Mouse (Mus musculus) hindbrain, embryonic 13.5 days (tissue): ENCODE measurements around the gene Phyhd1. TPM values are rescaled to one million over a fixed set of nuclear protein-coding genes. Genes with fewer than 3 reads are reported as not detected.
A peak's percentile ranks its signal among the peaks of the same experiment; 100 is the strongest.

Source experiments
- ATAC-seq: fragments of 200-750 bp; cut with Nextera tagmentation; 2 replicates; pipeline ENCODE4 v1.8.0; 2017; ENCODE audit warnings: moderate TSS enrichment; ENCODE audit not compliant: low FRiP score
- H3K27ac ChIP-seq: fragments of 300-500 bp; sonication (generic); 2 replicates; pipeline ENCODE4 v1.5.1; 2015; ENCODE audit warnings: inconsistent platforms, mild to moderate bottlenecking, moderate library complexity
- H3K27me3 ChIP-seq: fragments of 300-500 bp; sonication (generic); 2 replicates; pipeline ENCODE4 v1.6.1; 2015; ENCODE audit warnings: mild to moderate bottlenecking, inconsistent platforms
- H3K36me3 ChIP-seq: fragments of 300-500 bp; sonication (generic); 2 replicates; pipeline ENCODE4 v1.6.1; 2015; ENCODE audit warnings: mild to moderate bottlenecking, inconsistent platforms
- H3K4me1 ChIP-seq: fragments of 300-500 bp; sonication (generic); replicated peaks from 2 replicates; pipeline ENCODE4 v1.6.1; 2015; ENCODE audit warnings: inconsistent platforms
- H3K4me2 ChIP-seq: fragments of 300-500 bp; sonication (generic); 2 replicates; pipeline ENCODE4 v1.6.1; 2015; ENCODE audit warnings: inconsistent platforms, mild to moderate bottlenecking, moderate library complexity
- H3K4me3 ChIP-seq: fragments of 300-500 bp; sonication (generic); 2 replicates; pipeline ENCODE4 v1.5.1; 2015; ENCODE audit warnings: mild to moderate bottlenecking, inconsistent platforms
- H3K9ac ChIP-seq: fragments of 300-500 bp; sonication (generic); 2 replicates; pipeline ENCODE4 v1.6.1; 2015; ENCODE audit warnings: mild to moderate bottlenecking, inconsistent platforms
- H3K9me3 ChIP-seq: fragments of 300-500 bp; sonication (generic); 2 replicates; pipeline ENCODE4 v1.6.1; 2016; ENCODE audit warnings: inconsistent platforms
- WGBS: fragments of 180-500 bp; shearing (Covaris S2); methylation state at CpG from one replicate; pipeline ENCODE4 v1.1.7; 2015; 5-methylcytosine and 5-hydroxymethylcytosine counted together
- polyA plus RNA-seq: library from polyadenylated mRNA; unstranded; fragments of >200 nt; fragmentation: Nextera tagmentation; extraction: Ambion mirVana; gene quantifications from 2 replicates; pipeline ENCODE4 v1.2.1, GENCODE M21; 2015

The Phyhd1 gene
- 6.5 and 8.3 TPM in 2 replicates for polyA plus RNA-seq

DNA sequence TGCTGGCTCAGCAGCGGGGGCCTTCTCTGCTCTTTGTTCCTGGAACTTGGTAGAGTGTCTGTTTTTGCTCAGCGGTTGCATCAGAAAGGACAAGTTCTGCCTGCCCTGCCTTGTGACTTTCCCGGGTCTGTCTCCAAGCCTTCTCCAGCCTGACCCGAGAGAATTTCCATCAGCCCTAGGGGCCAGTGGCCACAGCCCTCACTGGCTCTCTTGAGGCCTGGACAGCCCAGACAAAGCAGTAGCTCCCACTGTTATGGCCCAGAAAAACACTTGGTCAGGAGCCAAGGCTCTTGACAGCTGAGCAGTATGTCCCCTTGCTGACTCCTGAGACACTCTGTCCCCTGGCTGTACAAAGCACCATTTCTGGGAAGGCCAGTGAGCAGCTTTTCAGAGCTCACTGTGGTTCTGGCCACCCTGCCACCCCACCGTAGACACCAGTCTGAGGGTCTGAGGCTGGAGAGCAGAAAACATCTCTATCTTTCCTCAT lies at the start of gene Phyhd1:
TSS of gene Phyhd1 (plus strand) at position 437 of the 487 bp plus-strand sequence.
- Histone ChIP-seq H3K9me3 (no peaks in the 10 kb centered on the region), H3K27ac (peak within 1 kb of the TSS; percentile 82), H3K9ac (peak within 1 kb of the TSS; percentile 8; the same call in 1 of the 2 replicates), H3K27me3 (no peaks in the 10 kb centered on the region), H3K4me2 (no peak within 1 kb of the TSS), H3K4me1 (peaks cover 57% of the 10 kb centered on the region), H3K36me3 (peaks cover 53% of the 10 kb centered on the region), H3K4me3 (no peak within 1 kb of the TSS)
- WGBS = 37% methylated on average over 5 of the region's 5 CpGs
- no peak for ATAC-seq

DNA sequence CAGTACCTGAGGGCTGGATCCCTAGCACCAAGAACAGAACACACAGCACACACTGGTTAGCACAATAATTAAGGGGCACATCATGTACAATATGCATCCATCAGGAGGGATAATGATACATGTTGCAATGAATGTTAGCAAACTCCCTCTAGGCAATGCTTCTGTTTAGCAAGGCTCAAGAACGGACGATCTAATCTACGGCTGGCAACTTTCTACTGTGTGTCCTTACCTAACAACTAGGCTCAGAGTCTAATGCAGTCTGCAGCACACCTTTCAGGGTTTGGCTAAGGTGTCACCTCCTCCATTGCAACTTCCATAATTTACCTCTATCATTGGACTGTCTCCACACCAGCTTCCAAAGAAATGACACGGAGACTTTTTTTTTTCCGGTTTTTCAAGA lies 49.7 kb upstream of the Phyhd1 start:
- H3K27ac ChIP-seq = no peak overlapping the region
- no peak overlapping the region for H3K9ac ChIP-seq
- H3K36me3 ChIP-seq = no peaks in the 10 kb centered on the region
- H3K27me3 ChIP-seq = no peaks in the 10 kb centered on the region
- WGBS = 99% methylated on average over 5 of the region's 5 CpGs
- no peak for ATAC-seq
- H3K9me3 ChIP-seq = no peaks in the 10 kb centered on the region
- no peak overlapping the region for H3K4me2 ChIP-seq
- H3K4me1 ChIP-seq = no peaks in the 10 kb centered on the region
- H3K4me3 ChIP-seq = no peak overlapping the region

DNA sequence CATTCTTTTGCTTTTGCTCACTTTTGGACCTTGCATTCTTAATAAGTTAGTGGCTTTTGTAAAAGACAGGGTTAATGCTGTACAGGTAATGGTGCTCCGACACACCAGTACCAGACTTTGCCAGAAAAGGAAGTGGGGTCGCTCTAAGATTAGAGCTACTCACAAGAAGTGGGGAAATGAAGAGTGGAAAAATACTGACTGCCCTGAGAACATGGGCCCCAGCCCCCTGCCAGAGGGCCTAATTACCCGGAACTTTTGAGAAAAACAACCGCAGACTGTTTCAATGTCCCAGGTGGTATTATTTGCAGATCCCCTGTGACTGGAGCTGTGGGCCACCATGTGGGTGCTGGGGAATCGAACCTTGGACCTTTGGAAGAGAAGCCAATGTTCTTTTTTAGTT lies 30.4 kb upstream of the Phyhd1 start:
- Histone ChIP-seq H3K9ac (no peak overlapping the region), H3K4me3 (no peak overlapping the region), H3K27me3 (no peaks in the 10 kb centered on the region), H3K4me2 (no peak overlapping the region), H3K27ac (no peak overlapping the region), H3K4me1 (peaks cover 34% of the 10 kb centered on the region), H3K9me3 (0 out of 2 replicates have a peak, but pooled peaks cover under 1% of the 10 kb centered on the region), H3K36me3 (peaks cover 7% of the 10 kb centered on the region)
- no peak for ATAC-seq
- WGBS = 85% methylated on average over 5 of the region's 5 CpGs

DNA sequence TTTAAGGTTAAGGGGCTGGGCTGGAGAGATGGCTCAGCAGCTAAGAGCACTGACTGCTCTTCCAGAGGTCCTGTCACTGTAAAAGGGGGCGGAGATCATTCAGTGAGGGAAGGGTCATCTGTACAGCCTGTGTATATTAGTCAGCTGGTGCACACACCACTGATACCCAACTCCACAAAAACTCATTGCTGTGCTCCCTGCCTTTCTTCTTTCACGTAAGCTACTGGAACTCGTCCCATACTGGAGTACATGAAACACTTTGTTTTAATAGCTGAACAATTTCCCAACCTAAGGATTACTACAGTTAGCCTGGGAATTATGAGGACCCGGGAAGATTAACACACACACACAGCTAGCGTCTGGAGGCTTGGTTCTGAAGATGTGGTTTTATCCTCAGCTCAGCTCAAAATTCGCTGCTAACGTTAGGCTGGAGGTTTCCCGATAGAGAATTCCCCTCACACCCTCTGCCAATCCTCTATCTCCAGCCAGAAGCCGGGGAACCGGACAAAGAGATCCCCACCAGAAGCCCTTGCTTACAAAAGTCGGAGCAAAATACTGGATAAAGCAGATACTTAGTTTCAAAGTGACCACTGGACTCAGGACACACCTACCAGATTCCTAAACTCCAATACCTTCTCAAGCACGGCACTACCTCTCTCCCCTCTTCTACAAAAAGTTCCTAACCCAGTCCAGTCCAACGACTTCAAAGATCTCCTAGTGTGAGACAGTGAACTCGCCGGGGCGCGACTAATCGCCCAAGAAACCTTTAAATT lies 29.4 kb upstream of the Phyhd1 start:
- H3K4me1 ChIP-seq = peaks cover 40% of the 10 kb centered on the region
- peak overlapping the region; percentile 92 for H3K4me3 ChIP-seq
- H3K36me3 ChIP-seq = peaks cover 17% of the 10 kb centered on the region
- WGBS = 5% methylated on average over 18 of the region's 18 CpGs
- H3K4me2 ChIP-seq = peak overlapping the region; percentile 67
- H3K9ac ChIP-seq = peak overlapping the region; percentile 76
- no peaks in the 10 kb centered on the region for H3K27me3 ChIP-seq
- peak overlapping the region; percentile 96 for H3K27ac ChIP-seq
- ATAC-seq = no peak
- H3K9me3 ChIP-seq = no peaks in the 10 kb centered on the region

DNA sequence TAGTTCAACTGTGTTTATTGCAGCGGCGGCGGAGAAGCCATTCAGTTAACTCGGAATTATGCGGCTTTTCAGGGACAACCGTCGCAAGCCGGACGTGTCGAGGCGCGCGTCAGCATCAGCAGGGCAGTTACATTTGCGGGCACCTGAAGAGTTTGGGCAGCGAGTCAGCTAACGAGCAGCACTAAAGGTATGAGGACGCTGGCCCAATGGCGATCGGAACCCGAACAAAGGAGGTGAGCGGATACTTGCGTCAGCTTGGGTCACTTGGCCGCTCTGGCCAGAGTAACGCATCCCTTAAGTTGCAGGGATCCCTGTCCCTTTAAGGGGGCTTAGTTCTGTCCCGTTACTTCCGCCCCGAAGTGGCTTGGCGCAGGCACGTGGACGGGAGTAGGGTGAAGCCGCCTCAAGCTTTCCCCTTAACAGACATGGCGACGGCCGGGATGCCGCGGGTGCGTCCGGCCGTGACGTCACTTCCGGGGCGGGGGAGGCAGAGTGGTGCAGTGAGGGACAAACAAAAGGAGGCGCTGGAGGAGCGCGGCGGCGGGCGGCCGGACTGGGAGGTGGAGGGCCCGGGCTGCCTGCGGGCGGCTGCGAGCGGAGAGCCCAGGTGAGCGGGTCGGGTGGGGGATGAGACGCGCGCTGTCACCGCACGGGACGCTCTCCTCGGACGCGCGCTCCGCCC lies 28.7 kb upstream of the Phyhd1 start, which contains the start of gene Lrrc8a:
TSS of gene Lrrc8a (plus strand) at position 517 of the 682 bp plus-strand sequence.
- peak within 1 kb of the TSS; percentile 92 for H3K4me3 ChIP-seq
- WGBS = under 1% methylated on average over 59 of the region's 67 CpGs
- peak; percentile 98 for ATAC-seq
- peaks cover 48% of the 10 kb centered on the region for H3K4me1 ChIP-seq
- H3K36me3 ChIP-seq = peaks cover 24% of the 10 kb centered on the region
- H3K9ac ChIP-seq = peak within 1 kb of the TSS; percentile 96
- H3K27me3 ChIP-seq = no peaks in the 10 kb centered on the region
- peak within 1 kb of the TSS; percentile 96 for H3K27ac ChIP-seq
- peak within 1 kb of the TSS; percentile 81 for H3K4me2 ChIP-seq
- no peaks in the 10 kb centered on the region for H3K9me3 ChIP-seq

DNA sequence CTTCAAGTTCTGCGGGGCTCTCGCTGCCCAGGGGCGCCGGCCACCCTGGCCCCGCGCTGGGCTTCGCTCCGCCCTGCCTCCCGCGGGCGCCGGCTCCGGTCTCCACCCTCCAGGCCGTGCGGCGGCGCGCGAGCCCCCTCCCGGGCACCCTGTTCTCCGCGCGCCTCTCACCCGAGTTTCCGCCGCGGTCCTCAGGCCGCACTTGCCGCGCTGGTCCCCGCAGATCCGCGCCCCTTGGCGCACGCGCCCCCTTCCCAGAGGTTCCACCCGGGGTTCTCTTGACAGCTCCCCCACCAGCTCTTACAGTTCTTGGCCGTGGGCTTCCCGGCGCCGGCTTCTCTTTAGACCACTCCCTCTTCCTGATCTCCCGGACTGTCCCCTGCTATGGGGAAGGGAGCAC lies 28.1 kb upstream of the Phyhd1 start:
- H3K9me3 ChIP-seq = no peaks in the 10 kb centered on the region
- H3K27ac ChIP-seq = peak overlapping the region; percentile 96
- WGBS = 0% methylated on average over 33 of the region's 42 CpGs
- peak; percentile 92 for ATAC-seq
- H3K4me1 ChIP-seq = peaks cover 53% of the 10 kb centered on the region
- H3K27me3 ChIP-seq = no peaks in the 10 kb centered on the region
- peak overlapping the region; percentile 96 for H3K9ac ChIP-seq
- H3K36me3 ChIP-seq = peaks cover 29% of the 10 kb centered on the region
- H3K4me3 ChIP-seq = peak overlapping the region; percentile 92
- peak overlapping the region; percentile 81 for H3K4me2 ChIP-seq

DNA sequence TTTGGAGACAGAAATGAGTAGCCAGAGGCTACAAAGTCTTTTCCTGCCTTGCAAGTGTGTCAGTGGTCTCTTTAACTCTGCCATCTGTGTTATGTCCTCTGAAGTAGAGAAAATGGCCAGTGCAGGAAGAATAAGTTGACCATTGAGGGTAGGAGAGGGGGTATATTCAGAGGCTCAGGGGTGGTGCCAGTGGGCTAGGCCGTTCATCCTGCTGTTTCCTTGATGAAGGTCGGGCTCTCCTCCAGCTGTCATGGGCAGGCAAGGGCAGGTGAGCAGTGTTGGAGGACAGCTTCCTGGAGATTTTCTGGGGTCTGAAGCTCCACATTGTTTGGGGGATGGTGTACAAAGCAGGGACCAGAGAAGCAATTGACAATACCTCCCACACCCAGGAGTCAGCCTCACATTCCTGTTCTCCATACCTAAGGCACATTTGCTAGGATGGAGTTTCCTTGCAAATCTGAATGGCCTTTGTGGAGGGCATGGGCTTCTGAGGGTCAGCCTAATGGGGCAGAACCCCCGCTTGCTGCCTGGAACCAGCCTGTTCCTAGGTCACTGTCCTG lies 27.0 kb upstream of the Phyhd1 start:
- peak overlapping the region; percentile 92 for H3K4me3 ChIP-seq
- H3K36me3 ChIP-seq = peaks cover 40% of the 10 kb centered on the region
- peak overlapping the region; percentile 96 for H3K9ac ChIP-seq
- peak overlapping the region; percentile 81 for H3K4me2 ChIP-seq
- H3K27ac ChIP-seq = no peak overlapping the region
- no peak for ATAC-seq
- H3K9me3 ChIP-seq = no peaks in the 10 kb centered on the region
- no peaks in the 10 kb centered on the region for H3K27me3 ChIP-seq
- 85% methylated on average over 3 of the region's 3 CpGs for WGBS
- H3K4me1 ChIP-seq = peaks cover 54% of the 10 kb centered on the region

DNA sequence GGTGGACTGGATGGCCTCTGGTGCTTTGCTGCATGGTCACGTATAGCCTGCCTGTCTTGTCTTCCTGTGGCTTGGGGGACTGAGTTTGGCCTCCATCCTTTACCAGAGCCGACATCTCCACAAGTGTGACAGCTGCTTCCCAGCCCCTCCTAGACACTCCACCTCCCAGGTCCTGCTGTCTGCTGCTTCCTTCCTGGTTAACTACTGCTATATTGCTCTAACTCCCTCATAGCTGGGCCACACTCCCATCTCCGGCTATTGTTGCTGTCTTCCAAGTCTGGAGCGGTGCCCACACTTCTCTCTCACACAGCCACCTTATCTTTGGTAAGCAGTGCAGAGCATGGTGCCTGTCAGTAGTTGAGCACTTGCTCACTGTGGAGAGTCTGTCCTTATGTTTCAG lies 26.2 kb upstream of the Phyhd1 start:
- no peaks in the 10 kb centered on the region for H3K9me3 ChIP-seq
- H3K27me3 ChIP-seq = no peaks in the 10 kb centered on the region
- peak overlapping the region; percentile 81 for H3K4me2 ChIP-seq
- H3K4me1 ChIP-seq = peaks cover 56% of the 10 kb centered on the region
- no peak for ATAC-seq
- H3K27ac ChIP-seq = no peak overlapping the region
- peak overlapping the region; percentile 96 for H3K9ac ChIP-seq
- H3K36me3 ChIP-seq = peaks cover 48% of the 10 kb centered on the region
- peak overlapping the region; percentile 92; the same call in 1 of the 2 replicates for H3K4me3 ChIP-seq
- 84% methylated on average over 4 of the region's 4 CpGs for WGBS

DNA sequence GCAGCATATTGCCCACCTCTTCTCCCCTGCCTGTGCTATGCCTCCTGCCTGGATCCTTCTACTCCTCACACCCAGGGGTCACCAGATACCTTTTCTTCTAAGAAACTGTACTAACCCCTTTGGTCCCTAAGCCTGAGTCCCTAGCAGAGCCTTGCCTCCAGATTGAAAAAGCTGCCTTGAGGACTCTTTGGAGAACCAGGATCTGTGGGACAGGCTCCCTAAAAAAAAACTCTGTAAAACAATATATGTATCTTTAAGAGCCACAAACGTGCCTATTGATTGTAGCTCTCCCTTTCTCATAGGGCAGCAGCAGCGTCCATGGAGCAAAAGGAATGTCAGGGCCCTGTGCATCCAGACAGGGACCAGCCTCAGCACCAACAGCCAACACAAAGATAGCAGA lies 25.7 kb upstream of the Phyhd1 start, which contains the start of gene Gm28035:
TSS of gene Gm28035 (plus strand) at position 301 of the 400 bp plus-strand sequence.
- H3K4me1 ChIP-seq = peaks cover 59% of the 10 kb centered on the region

DNA sequence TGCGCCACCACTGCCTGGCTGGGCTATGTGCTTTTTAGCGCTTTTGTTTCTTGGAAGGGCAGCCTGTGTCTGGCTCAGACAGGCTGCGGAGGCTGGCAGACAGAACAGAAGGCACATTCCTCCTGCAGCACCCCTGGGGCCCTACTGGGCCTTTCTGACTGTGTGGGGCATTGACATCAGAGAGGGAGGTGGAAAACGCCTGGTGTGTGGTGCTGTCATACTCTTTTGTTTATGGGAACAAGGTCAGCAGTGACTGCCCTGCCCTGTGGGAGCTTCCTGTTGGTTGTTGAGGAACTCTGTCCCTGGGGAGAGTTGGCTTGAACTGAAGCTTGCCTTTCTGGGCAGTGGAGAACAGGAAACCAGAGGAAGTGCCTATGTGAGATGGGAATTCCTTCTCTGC lies 23.5 kb upstream of the Phyhd1 start:
- H3K9me3 ChIP-seq = no peaks in the 10 kb centered on the region
- no peak overlapping the region for H3K27ac ChIP-seq
- no peak for ATAC-seq
- no peak overlapping the region for H3K4me2 ChIP-seq
- peaks cover 55% of the 10 kb centered on the region for H3K4me1 ChIP-seq
- H3K4me3 ChIP-seq = no peak overlapping the region
- peaks cover 62% of the 10 kb centered on the region for H3K36me3 ChIP-seq
- no peak overlapping the region for H3K9ac ChIP-seq
- no peaks in the 10 kb centered on the region for H3K27me3 ChIP-seq
- 36% methylated on average over 4 of the region's 4 CpGs for WGBS

More for the DNA sequence above, 25.7 kb upstream of the Phyhd1 start, which contains the start of gene Gm28035:
- no peak for ATAC-seq
- WGBS = 80% methylated on average over 2 of the region's 2 CpGs
- Histone ChIP-seq H3K4me3 (peak within 1 kb of the TSS; percentile 92; the same call in 1 of the 2 replicates), H3K9ac (peak within 1 kb of the TSS; percentile 96), H3K9me3 (no peaks in the 10 kb centered on the region), H3K36me3 (peaks cover 51% of the 10 kb centered on the region), H3K27ac (no peak within 1 kb of the TSS), H3K27me3 (no peaks in the 10 kb centered on the region), H3K4me2 (peak within 1 kb of the TSS; percentile 81)

DNA sequence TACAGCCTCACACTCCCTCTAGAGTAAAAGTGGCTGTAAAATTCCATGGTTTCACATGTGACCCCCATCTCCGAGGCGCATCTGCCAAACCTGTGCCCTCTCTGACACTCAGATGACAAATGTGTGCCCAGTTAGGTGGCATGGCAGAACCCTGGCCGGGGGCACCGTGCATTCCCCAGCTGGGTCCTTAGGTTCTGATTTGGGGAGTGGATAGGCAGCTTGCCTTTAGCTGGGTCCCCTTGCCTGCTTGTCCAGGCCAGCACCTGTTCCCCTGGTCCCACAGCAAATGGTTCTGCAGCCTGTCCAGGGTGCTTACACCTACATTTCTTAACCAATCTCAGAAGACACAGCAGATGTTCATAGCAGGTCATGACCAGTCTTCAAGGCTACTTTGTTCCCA lies 22.6 kb upstream of the Phyhd1 start:
- Histone ChIP-seq H3K27ac (no peak overlapping the region), H3K9me3 (no peaks in the 10 kb centered on the region), H3K4me1 (peaks cover 52% of the 10 kb centered on the region), H3K36me3 (peaks cover 70% of the 10 kb centered on the region), H3K4me2 (no peak overlapping the region), H3K27me3 (no peaks in the 10 kb centered on the region), H3K9ac (no peak overlapping the region), H3K4me3 (no peak overlapping the region)
- ATAC-seq = no peak
- WGBS = 90% methylated on average over 4 of the region's 4 CpGs

DNA sequence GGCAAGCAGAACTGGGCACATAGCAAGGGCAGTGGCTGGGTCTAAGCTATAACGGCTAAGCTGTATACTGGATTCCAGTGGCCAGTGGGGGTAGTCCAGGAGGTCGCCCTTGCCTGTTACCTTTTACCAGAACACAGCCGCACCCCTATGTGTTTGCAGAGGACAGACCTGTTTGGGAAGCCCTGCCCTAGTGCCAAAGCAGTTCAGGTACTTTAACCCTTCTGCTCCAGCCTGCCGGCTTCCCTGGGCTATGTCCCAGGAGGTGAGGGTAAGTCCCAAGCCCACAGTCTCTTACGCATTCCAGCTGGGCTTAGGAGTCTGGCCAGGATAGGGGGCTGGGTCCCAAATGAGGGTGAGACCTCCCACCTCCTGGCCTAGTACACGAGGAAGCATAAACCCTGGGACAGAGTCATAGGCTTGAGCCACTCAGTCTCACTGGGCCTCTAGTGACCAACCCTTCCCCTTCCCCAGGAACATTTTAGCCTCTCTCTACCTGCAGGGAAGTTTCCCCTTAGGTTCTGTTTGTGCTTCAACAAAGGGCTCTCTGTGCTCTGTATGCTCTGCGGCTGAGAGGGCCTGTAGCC lies 21.3 kb upstream of the Phyhd1 start:
- Histone ChIP-seq H3K27me3 (no peaks in the 10 kb centered on the region), H3K36me3 (peaks cover 82% of the 10 kb centered on the region), H3K4me2 (no peak overlapping the region), H3K9me3 (no peaks in the 10 kb centered on the region), H3K4me1 (peaks cover 39% of the 10 kb centered on the region), H3K9ac (no peak overlapping the region), H3K27ac (no peak overlapping the region), H3K4me3 (no peak overlapping the region)
- ATAC-seq = no peak
- WGBS = 82% methylated on average over 7 of the region's 7 CpGs
